Mouse (Mus musculus): ENCODE results near the gene Col6a1. TPM values are rescaled to one million over a fixed set of nuclear protein-coding genes. Genes with fewer than 3 reads are reported as not detected.
"Not testable (repeated sequence)": the region's sequence is repeated elsewhere in the genome, so short reads cannot be mapped to it uniquely, and the experiment has no call there.

Gene Col6a1
- polyA plus RNA-seq (2015; fragmentation: Nextera tagmentation; extraction: Ambion mirVana), result 24.1 and 28.8 TPM in 2 replicates

DNA sequence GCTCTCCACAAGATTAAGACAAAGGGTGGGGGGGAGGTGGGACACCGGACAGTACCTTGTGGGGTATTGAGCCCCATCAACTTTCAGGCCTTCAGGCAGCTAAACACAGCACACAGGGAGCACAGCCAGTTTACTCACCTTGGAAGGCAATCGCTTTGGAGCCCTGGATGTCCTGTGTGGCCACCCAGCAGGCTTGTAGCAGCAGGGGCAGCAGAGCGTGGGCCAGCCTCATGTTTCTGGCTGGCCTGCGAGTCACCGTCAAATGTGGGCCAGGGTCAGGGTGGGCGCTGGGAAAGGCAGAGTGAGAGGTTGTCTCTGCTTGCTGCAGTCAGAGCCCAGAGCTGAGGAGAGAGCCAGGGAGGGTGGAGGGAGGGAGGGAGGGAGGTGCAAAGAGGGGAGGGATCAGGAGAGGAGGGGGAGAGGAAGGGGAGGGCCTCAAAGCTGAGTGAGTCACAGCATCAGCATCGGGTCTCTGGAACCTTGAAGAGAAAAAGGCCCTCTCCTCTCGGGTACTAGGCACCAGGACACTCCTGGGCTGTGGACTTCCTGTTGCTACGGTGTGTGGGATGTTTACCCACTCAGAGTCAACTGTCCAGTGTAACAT, at the start of gene Col6a1:
TSS of gene Col6a1 (minus strand) at position 487 of the 604 bp plus-strand sequence.
- H3K4me2 ChIP-seq, result peak within 1 kb of the TSS; percentile 30; the same call in 1 of the 2 replicates
- H3K9me3 ChIP-seq, result no peaks in the 10 kb centered on the region
- H3K27ac ChIP-seq, result no peak within 1 kb of the TSS
- H3K9ac ChIP-seq, result no peak within 1 kb of the TSS
- H3K36me3 ChIP-seq, result no peaks in the 10 kb centered on the region
- 0 out of 2 replicates have a peak, but pooled peaks cover 4% of the 10 kb centered on the region for H3K27me3 ChIP-seq
- H3K4me3 ChIP-seq, result no peak within 1 kb of the TSS
- H3K4me1 ChIP-seq (replicated peaks), result peaks cover 4% of the 10 kb centered on the region; the same call in 1 of the 2 replicates
- no peak for ATAC-seq (ENCODE audit: low FRiP score)
- 30% methylated on average over 9 of the region's 9 CpGs for WGBS

DNA sequence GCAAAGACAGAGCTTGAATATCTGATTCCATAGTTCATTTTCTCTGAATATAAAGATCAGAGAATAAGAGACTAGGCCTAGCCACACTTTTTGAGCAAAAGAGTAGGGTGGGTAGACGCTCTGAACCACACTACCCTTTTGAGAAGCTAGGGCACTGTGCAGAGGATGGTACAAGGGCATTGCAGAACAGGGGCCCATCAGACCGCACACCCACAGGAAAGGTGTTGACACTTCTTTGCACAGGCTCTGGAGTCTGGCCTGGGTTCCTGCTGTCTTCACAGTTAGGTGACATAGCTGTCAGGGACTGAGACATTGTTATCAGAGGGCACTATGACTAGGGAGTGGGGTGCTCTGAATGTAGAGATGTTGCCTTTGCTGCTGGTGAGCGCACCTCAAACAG, 45.7 kb upstream of the Col6a1 start:
- WGBS, result 97% methylated on average over 3 of the region's 3 CpGs
- Histone ChIP-seq H3K36me3 (peaks cover 36% of the 10 kb centered on the region), H3K4me3 (no peak overlapping the region), H3K27ac (no peak overlapping the region), H3K27me3 (no peaks in the 10 kb centered on the region), H3K9ac (no peak overlapping the region), H3K4me1 (replicated peaks) (no peaks in the 10 kb centered on the region), H3K4me2 (no peak overlapping the region), H3K9me3 (no peaks in the 10 kb centered on the region)
- ATAC-seq (ENCODE audit: low FRiP score), result no peak

DNA sequence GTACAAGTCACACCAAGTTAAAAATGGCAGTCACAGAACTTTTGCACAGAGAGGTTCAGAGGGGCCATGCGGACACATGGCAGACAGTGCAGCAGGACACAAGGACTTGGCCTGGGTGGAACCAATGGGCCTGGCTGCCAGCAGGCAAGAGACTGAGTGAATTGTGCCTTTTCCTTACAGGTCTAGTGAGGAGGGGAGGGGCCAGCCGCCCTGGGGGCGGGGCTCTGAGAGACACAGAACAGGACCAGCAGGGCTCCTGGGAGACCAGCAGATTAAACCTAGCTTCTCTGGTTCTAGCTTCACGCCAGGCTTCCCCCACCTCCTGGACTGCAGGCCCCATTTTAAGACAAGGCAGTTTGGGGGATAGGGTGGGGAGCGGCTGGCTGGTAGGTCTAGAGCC, 45.1 kb upstream of the Col6a1 start:
- Histone ChIP-seq H3K27ac (no peak overlapping the region), H3K36me3 (peaks cover 40% of the 10 kb centered on the region), H3K4me3 (no peak overlapping the region), H3K9me3 (no peaks in the 10 kb centered on the region), H3K27me3 (no peaks in the 10 kb centered on the region), H3K9ac (no peak overlapping the region), H3K4me1 (replicated peaks) (no peaks in the 10 kb centered on the region), H3K4me2 (no peak overlapping the region)
- 58% methylated on average over 5 of the region's 5 CpGs for WGBS
- ATAC-seq (ENCODE audit: low FRiP score), result no peak

DNA sequence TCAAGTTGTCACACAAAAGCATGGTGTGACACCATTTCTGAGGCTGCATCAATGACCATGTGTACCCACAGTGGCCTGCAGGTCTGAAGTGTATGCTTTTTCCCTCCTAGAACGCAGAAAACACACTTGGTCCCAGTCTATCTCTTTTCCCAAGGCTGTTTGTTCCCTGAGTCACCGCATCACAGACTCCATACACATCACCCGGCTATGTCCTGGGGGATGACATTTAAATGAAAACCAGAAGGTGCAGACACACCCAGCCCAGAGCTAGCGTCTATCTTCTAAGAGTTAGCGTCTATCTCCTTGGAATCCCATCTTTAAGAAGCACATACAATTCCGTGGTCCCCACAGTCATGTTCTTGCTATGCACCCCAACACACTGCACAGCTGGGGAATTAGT, 43.6 kb upstream of the Col6a1 start:
- no peak for ATAC-seq (ENCODE audit: low FRiP score)
- peaks cover 50% of the 10 kb centered on the region for H3K36me3 ChIP-seq

DNA sequence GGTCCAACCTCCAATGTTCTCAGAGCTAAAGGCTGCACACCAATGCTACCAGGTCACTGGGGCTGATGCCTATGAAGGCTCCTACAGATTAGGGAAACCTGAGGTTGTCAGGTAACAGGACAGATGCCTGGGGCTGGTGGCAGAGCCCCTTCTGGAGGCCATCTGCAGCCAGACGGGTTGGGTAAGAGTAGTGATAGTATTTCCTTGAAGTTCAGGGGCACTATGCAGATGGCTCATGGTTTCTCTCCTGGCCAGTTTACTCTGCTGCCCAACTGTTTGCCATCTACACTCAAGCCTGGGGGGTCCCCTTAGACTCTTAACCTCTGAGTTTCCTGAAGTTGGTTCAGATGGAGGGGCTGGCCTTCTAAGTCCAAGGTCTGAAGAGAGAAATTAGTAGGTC, 40.2 kb upstream of the Col6a1 start:
- peaks cover 57% of the 10 kb centered on the region for H3K36me3 ChIP-seq
- no peaks in the 10 kb centered on the region for H3K4me1 ChIP-seq (replicated peaks)
- WGBS, result 96% methylated on average over 1 of the region's 1 CpGs
- no peak overlapping the region for H3K4me3 ChIP-seq
- H3K27me3 ChIP-seq, result no peaks in the 10 kb centered on the region
- no peak for ATAC-seq (ENCODE audit: low FRiP score)
- H3K27ac ChIP-seq, result no peak overlapping the region
- H3K9ac ChIP-seq, result no peak overlapping the region
- H3K4me2 ChIP-seq, result no peak overlapping the region
- no peaks in the 10 kb centered on the region for H3K9me3 ChIP-seq

More for the DNA sequence above, 43.6 kb upstream of the Col6a1 start:
- no peak overlapping the region for H3K4me2 ChIP-seq
- 91% methylated on average over 6 of the region's 6 CpGs for WGBS
- no peaks in the 10 kb centered on the region for H3K9me3 ChIP-seq
- no peak overlapping the region for H3K9ac ChIP-seq
- H3K4me1 ChIP-seq (replicated peaks), result no peaks in the 10 kb centered on the region
- no peak overlapping the region for H3K27ac ChIP-seq
- H3K27me3 ChIP-seq, result no peaks in the 10 kb centered on the region
- H3K4me3 ChIP-seq, result no peak overlapping the region

DNA sequence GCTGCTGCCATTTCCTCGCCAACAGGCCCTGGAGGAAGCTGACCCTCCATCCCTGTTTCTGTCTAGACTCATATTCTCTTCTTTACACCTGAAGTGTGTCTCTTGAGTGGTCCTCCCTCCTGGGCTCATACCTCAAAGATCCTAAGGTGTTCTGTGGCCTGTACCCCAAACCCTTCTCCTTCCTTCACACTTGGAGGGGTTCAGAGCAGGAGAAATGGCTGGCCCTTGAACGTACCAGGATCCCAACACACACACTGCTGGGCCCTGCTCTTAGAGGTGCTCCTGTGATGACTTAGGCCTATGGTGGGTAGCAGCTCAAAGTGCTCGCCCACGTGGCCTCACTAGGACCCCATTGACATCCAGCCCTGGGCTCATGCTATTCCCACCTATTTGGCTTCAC, 39.0 kb upstream of the Col6a1 start:
- no peaks in the 10 kb centered on the region for H3K4me1 ChIP-seq (replicated peaks)
- no peaks in the 10 kb centered on the region for H3K9me3 ChIP-seq
- peaks cover 53% of the 10 kb centered on the region for H3K36me3 ChIP-seq
- ATAC-seq (ENCODE audit: low FRiP score), result no peak
- H3K9ac ChIP-seq, result no peak overlapping the region
- no peak overlapping the region for H3K27ac ChIP-seq
- 94% methylated on average over 4 of the region's 4 CpGs for WGBS
- H3K4me3 ChIP-seq, result no peak overlapping the region
- no peaks in the 10 kb centered on the region for H3K27me3 ChIP-seq
- no peak overlapping the region for H3K4me2 ChIP-seq

DNA sequence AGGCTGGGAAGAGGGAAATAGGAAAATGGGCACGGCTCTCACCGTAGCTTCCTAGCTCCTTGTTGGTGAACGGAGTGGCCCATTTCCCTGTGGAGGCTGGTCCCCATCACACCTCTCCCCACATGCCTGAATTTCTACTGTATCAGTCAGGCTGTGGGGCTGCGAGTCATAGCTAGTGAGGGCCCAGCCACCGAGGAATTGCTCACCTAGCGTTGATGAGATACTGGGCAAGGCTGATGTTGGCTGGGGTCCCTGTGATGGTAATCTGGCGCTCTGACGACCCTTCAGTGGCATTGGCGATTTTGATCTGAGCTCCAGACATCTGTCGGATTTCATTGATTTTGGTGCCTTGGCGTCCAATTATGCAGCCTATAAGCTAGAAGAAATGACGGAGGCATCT, 37.0 kb upstream of the Col6a1 start:
- 88% methylated on average over 12 of the region's 12 CpGs for WGBS

DNA sequence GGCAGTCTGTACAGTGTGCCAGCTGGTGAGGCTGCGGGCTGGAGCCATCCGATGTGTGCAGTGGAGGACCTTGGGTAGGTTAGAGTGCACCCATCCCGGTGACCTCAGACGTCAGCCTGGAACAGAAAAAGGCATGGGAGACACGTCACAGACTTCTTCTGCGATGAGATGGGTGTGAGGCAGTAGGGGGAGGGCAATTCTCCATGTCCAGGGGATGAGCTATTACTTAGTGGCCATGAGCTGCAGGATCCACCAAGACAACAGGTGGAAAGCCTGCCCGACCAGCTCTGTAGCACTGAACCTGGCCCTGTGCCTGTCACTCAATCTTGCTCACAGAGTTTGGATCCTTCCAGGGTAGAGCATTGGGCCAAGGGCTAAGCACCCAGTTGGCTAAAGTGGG, 36.4 kb upstream of the Col6a1 start:
- Histone ChIP-seq H3K9ac (no peak overlapping the region), H3K9me3 (no peaks in the 10 kb centered on the region), H3K27ac (no peak overlapping the region), H3K4me1 (replicated peaks) (no peaks in the 10 kb centered on the region), H3K4me2 (no peak overlapping the region), H3K27me3 (no peaks in the 10 kb centered on the region), H3K4me3 (no peak overlapping the region), H3K36me3 (peaks cover 47% of the 10 kb centered on the region)
- no peak for ATAC-seq (ENCODE audit: low FRiP score)
- WGBS, result 90% methylated on average over 7 of the region's 7 CpGs

More for the DNA sequence above, 37.0 kb upstream of the Col6a1 start:
- no peak overlapping the region for H3K9ac ChIP-seq
- H3K36me3 ChIP-seq, result peaks cover 51% of the 10 kb centered on the region
- no peaks in the 10 kb centered on the region for H3K9me3 ChIP-seq
- H3K4me1 ChIP-seq (replicated peaks), result no peaks in the 10 kb centered on the region
- no peak for ATAC-seq (ENCODE audit: low FRiP score)
- H3K4me2 ChIP-seq, result no peak overlapping the region
- H3K27ac ChIP-seq, result no peak overlapping the region
- H3K4me3 ChIP-seq, result no peak overlapping the region
- no peaks in the 10 kb centered on the region for H3K27me3 ChIP-seq

DNA sequence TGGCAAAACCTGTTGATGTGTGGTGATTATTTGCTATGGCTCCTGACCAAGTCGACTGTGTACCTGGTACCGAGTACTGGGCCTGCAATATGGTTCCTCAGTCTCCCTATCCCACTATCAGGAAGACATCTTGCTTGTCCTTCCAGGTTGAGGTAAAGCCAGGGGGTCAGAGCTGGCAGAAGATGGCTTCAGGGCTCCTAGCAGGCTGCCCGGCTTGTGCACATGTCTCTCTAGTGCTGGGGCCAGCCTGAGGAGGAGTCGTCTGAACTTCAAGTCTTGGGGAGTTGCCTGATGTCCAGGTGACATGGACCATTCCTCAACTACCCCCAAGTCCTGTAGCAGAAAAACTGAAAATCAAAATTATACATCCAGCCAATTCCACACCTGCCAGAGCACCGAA, 33.9 kb upstream of the Col6a1 start:
- Histone ChIP-seq H3K36me3 (peaks cover 28% of the 10 kb centered on the region), H3K9ac (no peak overlapping the region), H3K27ac (no peak overlapping the region), H3K4me1 (replicated peaks) (no peaks in the 10 kb centered on the region), H3K4me2 (no peak overlapping the region), H3K9me3 (no peaks in the 10 kb centered on the region), H3K4me3 (no peak overlapping the region), H3K27me3 (no peaks in the 10 kb centered on the region)
- ATAC-seq (ENCODE audit: low FRiP score), result no peak
- 94% methylated on average over 5 of the region's 5 CpGs for WGBS

DNA sequence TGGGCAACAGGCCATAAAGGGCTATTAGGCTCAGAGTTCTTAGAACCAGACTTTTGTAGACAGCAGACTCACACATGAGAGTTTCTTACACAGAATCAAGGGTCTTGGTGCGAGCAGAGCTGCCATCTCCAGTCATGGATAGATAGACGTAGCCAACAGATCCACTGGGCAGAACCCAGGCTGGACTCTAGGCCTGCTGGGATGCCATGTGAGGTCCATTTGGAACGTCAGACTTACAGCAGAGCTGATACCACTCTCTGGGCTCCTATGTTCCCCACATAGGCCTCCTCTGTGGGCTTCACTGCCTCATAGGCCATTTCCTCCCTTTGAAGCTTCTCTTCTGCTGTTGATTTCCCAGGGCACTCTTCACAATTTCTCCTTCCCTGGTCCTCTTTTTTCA, 27.7 kb upstream of the Col6a1 start:
- no peak for ATAC-seq (ENCODE audit: low FRiP score)
- H3K36me3 ChIP-seq, result no peaks in the 10 kb centered on the region
- no peaks in the 10 kb centered on the region for H3K27me3 ChIP-seq
- no peak overlapping the region for H3K4me3 ChIP-seq
- peaks cover 4% of the 10 kb centered on the region; the same call in 1 of the 2 replicates for H3K9me3 ChIP-seq
- no peaks in the 10 kb centered on the region for H3K4me1 ChIP-seq (replicated peaks)
- H3K4me2 ChIP-seq, result no peak overlapping the region
- 92% methylated on average over 3 of the region's 3 CpGs for WGBS
- no peak overlapping the region for H3K27ac ChIP-seq
- no peak overlapping the region for H3K9ac ChIP-seq

DNA sequence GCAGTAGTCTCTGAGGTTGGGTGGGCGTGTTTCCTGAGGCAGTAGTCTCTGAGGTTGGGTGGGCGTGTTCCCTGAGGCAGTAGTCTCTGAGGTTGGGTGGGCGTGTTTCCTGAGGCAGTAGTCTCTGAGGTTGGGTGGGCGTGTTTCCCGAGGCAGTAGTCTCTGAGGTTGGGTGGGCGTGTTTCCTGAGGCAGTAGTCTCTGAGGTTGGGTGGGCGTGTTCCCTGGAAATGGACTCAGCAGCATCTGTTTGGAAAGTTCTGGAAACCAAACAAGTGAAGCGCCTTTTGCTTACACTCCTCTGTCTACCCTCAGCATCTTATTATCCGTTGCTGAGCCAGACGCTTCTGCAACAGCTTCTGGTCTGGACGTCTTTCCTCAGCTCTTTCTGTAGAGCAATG, 18.3 kb upstream of the Col6a1 start:
- ATAC-seq (ENCODE audit: low FRiP score); H3K4me3 ChIP-seq; H3K9ac ChIP-seq; H3K27ac ChIP-seq; H3K36me3 ChIP-seq; H3K4me2 ChIP-seq; H3K4me1 ChIP-seq (replicated peaks); H3K27me3 ChIP-seq: not testable (repeated sequence)
- WGBS, result 61% methylated on average over 11 of the region's 11 CpGs
- peaks cover 14% of the 10 kb centered on the region for H3K9me3 ChIP-seq

DNA sequence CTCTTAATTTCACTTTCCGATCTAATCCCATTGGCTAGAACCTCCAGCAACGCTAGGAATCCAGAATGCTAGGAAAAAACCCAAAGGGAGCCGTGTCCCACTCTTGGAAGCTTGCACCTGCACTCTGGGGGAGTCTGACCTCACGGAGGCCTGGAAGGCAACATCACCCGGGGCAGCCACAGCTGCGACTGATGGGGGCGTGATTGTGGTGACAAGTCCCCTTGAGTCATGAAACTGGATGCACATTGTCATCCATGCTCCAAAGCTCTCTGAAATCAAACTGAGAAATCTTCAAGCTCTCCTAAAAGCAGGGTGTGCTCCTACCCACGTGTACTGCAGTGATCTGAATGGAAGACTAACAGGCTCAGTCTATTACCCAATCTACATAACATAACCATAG, 10.8 kb upstream of the Col6a1 start:
- no peak for ATAC-seq (ENCODE audit: low FRiP score)
- WGBS, result 71% methylated on average over 8 of the region's 8 CpGs
- Histone ChIP-seq H3K9ac (no peak overlapping the region), H3K27ac (no peak overlapping the region), H3K36me3 (no peaks in the 10 kb centered on the region), H3K4me1 (replicated peaks) (peaks cover 21% of the 10 kb centered on the region), H3K27me3 (no peaks in the 10 kb centered on the region), H3K4me3 (no peak overlapping the region), H3K4me2 (no peak overlapping the region), H3K9me3 (no peaks in the 10 kb centered on the region)

DNA sequence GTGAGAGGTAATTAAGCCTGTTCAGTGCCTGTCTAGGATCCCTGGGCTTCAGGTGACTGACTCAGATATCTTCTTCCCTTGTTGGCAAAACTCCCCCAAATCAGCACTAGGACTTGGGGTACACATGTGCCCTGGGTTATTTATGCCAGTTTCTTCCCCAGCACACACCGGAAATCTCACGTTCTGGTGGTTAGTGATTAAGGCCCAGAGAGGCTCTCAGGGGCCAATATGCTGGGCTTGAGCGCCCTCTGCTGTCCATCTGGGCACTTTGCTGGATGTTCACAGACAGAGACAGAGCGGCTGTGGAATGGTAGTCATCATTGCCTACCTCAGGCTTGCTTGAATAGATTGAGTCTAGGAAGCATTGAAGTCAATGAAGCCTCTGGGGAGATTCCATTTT, 9.0 kb upstream of the Col6a1 start:
- H3K4me3 ChIP-seq, result no peak overlapping the region
- H3K9ac ChIP-seq, result no peak overlapping the region
- H3K27ac ChIP-seq, result no peak overlapping the region
- no peaks in the 10 kb centered on the region for H3K36me3 ChIP-seq
- H3K4me2 ChIP-seq, result no peak overlapping the region
- H3K27me3 ChIP-seq, result no peaks in the 10 kb centered on the region
- WGBS, result 6% methylated on average over 4 of the region's 4 CpGs
- peaks cover 26% of the 10 kb centered on the region for H3K4me1 ChIP-seq (replicated peaks)
- H3K9me3 ChIP-seq, result no peaks in the 10 kb centered on the region
- ATAC-seq (ENCODE audit: low FRiP score), result peak; percentile 54; the same call in 1 of the 2 replicates

Measured in hindbrain, embryonic 13.5 days (tissue).